Mouse (Mus musculus): Measurements from ENCODE around the gene Lcor. TPM values are rescaled to one million over a fixed set of nuclear protein-coding genes. Genes with fewer than 3 reads are reported as not detected.

Gene Lcor
- 10 to 100 TPM; 18.7 to 21.9 (median 20.4) TPM for total RNA-seq (2022)

GRCm38 (mm10) chr19:41482190-41482908 lies at the start of gene Lcor:
Lcor (plus strand) TSS chr19:41482637.
- DNase-seq (ENCODE audit: low spot score in 2 of 2): peak; percentile 64 to 78

GRCm38 (mm10) chr19:41435366-41435765 lies 47.1 kb upstream of the Lcor start:
- no peak for DNase-seq (ENCODE audit: low spot score in 2 of 2)

- DNase-seq (ENCODE audit: low spot score in 2 of 2): no peak
Measured at GRCm38 (mm10) chr19:41436461-41436860, 46.0 kb upstream of the Lcor start.

- DNase-seq (ENCODE audit: low spot score in 2 of 2): peak; percentile 17 to 32
Measured at GRCm38 (mm10) chr19:41438953-41439352, 43.5 kb upstream of the Lcor start.

GRCm38 (mm10) chr19:41441446-41441845 lies 41.0 kb upstream of the Lcor start:
- no peak for DNase-seq (ENCODE audit: low spot score in 2 of 2)

- DNase-seq (ENCODE audit: low spot score in 2 of 2): no peak
Measured at GRCm38 (mm10) chr19:41441911-41442607, 40.4 kb upstream of the Lcor start.

- peak in 1 of 2 experiments; percentile 7 for DNase-seq (ENCODE audit: low spot score in 2 of 2)
Measured at GRCm38 (mm10) chr19:41442608-41442969, 39.8 kb upstream of the Lcor start.

GRCm38 (mm10) chr19:41444491-41444890 lies 37.9 kb upstream of the Lcor start:
- DNase-seq (ENCODE audit: low spot score in 2 of 2): no peak

GRCm38 (mm10) chr19:41445013-41445610 lies 37.3 kb upstream of the Lcor start:
- no peak for DNase-seq (ENCODE audit: low spot score in 2 of 2)

GRCm38 (mm10) chr19:41445723-41446122 lies 36.7 kb upstream of the Lcor start:
- DNase-seq (ENCODE audit: low spot score in 2 of 2): no peak

- DNase-seq (ENCODE audit: low spot score in 2 of 2): no peak
Measured at GRCm38 (mm10) chr19:41447166-41447565, 35.3 kb upstream of the Lcor start.

GRCm38 (mm10) chr19:41447760-41448159 lies 34.7 kb upstream of the Lcor start:
- DNase-seq (ENCODE audit: low spot score in 2 of 2): no peak

- no peak for DNase-seq (ENCODE audit: low spot score in 2 of 2)
Measured at GRCm38 (mm10) chr19:41449415-41450075, 32.9 kb upstream of the Lcor start.

- DNase-seq (ENCODE audit: low spot score in 2 of 2): no peak
Measured at GRCm38 (mm10) chr19:41452166-41452565, 30.3 kb upstream of the Lcor start.

GRCm38 (mm10) chr19:41454601-41455000 lies 27.8 kb upstream of the Lcor start:
- no peak for DNase-seq (ENCODE audit: low spot score in 2 of 2)

- no peak for DNase-seq (ENCODE audit: low spot score in 2 of 2)
Measured at GRCm38 (mm10) chr19:41455091-41455626, 27.3 kb upstream of the Lcor start.

GRCm38 (mm10) chr19:41457181-41457580 lies 25.3 kb upstream of the Lcor start:
- no peak for DNase-seq (ENCODE audit: low spot score in 2 of 2)

GRCm38 (mm10) chr19:41462166-41462735 lies 20.2 kb upstream of the Lcor start:
- DNase-seq (ENCODE audit: low spot score in 2 of 2): no peak

GRCm38 (mm10) chr19:41463841-41464240 lies 18.6 kb upstream of the Lcor start:
- DNase-seq (ENCODE audit: low spot score in 2 of 2): no peak

GRCm38 (mm10) chr19:41466475-41466874 lies 16.0 kb upstream of the Lcor start:
- no peak for DNase-seq (ENCODE audit: low spot score in 2 of 2)

- DNase-seq (ENCODE audit: low spot score in 2 of 2): no peak
Measured at GRCm38 (mm10) chr19:41473566-41474135, 8.8 kb upstream of the Lcor start.

All from layer of hippocampus, adult 8-10 months (tissue).